Mouse (Mus musculus) gastrocnemius, postnatal 14 days (tissue): Measurements from ENCODE around the gene Vmn2r67. TPM values are rescaled to one million over a fixed set of nuclear protein-coding genes. Genes with fewer than 3 reads are reported as not detected.
"Not testable (repeated sequence)": the region's sequence is repeated elsewhere in the genome, so short reads cannot be mapped to it uniquely, and the experiment has no call there.

ENCODE experiments used
- DNase-seq: peaks from one replicate; pipeline ENCODE4 v3.0.0; 2021; ENCODE audit warnings: mixed read lengths
- intact Hi-C: fragments of 180-260 bp; cut with DNase I; formaldehyde crosslinking; loops from one replicate; pipeline ENCODE4 v1.15.1; 2025; ENCODE audit warnings: low total_unique reads
- long read RNA-seq, 2 experiments: library from polyadenylated mRNA; stranded (forward); transcript quantifications; one replicate each; pipeline ENCODE4 v2.0.0; 2021
- total RNA-seq, 2 experiments: library from RNA; stranded (reverse); gene quantifications; 2 replicates each; pipeline ENCODE4 v1.2.3; 2021

Gene Vmn2r67
- total RNA-seq, result not detected
- long read RNA-seq, experiment 1, result 0 reads
- long read RNA-seq, experiment 2, result 0 reads

GRCm38 (mm10) chr7:85155898-85156297, at the start of gene Vmn2r67:
Gene Vmn2r67, minus strand, starts transcription at chr7:85155998.
- intact Hi-C loops, result no loop called here
- DNase-seq, result no peak

GRCm38 (mm10) chr7:85104531-85104930, 51.3 kb downstream of the Vmn2r67 start:
- intact Hi-C loops, DNase-seq: not testable (repeated sequence)

Other genes starting within 250 kb of the Vmn2r67 start
- gene Vmn2r65, start 191.9 kb downstream of the Vmn2r67 start, total RNA-seq, result not detected
- gene Vmn2r66, start 143.7 kb downstream of the Vmn2r67 start, total RNA-seq, result not detected
- gene Vmn2r68, start 81.8 kb upstream of the Vmn2r67 start, total RNA-seq, result not detected